Mouse (Mus musculus): ENCODE measurements around the gene Zfp639. TPM values are rescaled to one million over a fixed set of nuclear protein-coding genes. Genes with fewer than 3 reads are reported as not detected.

Gene Zfp639
- polyA plus RNA-seq, 1 experiment = 49.8 TPM

- Histone ChIP-seq H3K36me3 (ENCODE audit: control insufficient read depth, insufficient read depth, low read length, poor library complexity, severe bottlenecking) (no peaks in the 10 kb centered on the region), H3K27ac (ENCODE audit: insufficient read depth, low read length) (no peak overlapping the region), H3K9ac (ENCODE audit: low read depth, poor library complexity, severe bottlenecking) (no peak overlapping the region), H3K27me3 (ENCODE audit: control insufficient read depth, insufficient read depth, low read length, poor library complexity, severe bottlenecking) (no peaks in the 10 kb centered on the region), H3K4me1 (ENCODE audit: control insufficient read depth, insufficient read depth, low read length) (no peaks in the 10 kb centered on the region), H3K9me3 (replicated peaks; ENCODE audit: control insufficient read depth, insufficient read depth, low read length, poor library complexity, severe bottlenecking) (no peaks in the 10 kb centered on the region), H3K4me3 (ENCODE audit: low read depth, low read length) (no peak overlapping the region)
- TF ChIP-seq POLR2A (IDR thresholded peaks at IDR 0.05; ENCODE audit: insufficient read depth, low read length) (no peak), EP300 (IDR thresholded peaks at IDR 0.05; ENCODE audit: insufficient read depth, low read depth, low read length) (no peak), CTCF (IDR thresholded peaks at IDR 0.05; ENCODE audit: low read depth, low read length) (no peak)
These were observed 19.8 kb upstream of the Zfp639 start for GRCm38 (mm10) chr3:32490076-32490927.

- no peaks in the 10 kb centered on the region for H3K4me1 ChIP-seq (ENCODE audit: control insufficient read depth, insufficient read depth, low read length)
- H3K36me3 ChIP-seq (ENCODE audit: control insufficient read depth, insufficient read depth, low read length, poor library complexity, severe bottlenecking) = no peaks in the 10 kb centered on the region
- H3K9ac ChIP-seq (ENCODE audit: low read depth, poor library complexity, severe bottlenecking) = no peak overlapping the region
- no peaks in the 10 kb centered on the region for H3K9me3 ChIP-seq (replicated peaks; ENCODE audit: control insufficient read depth, insufficient read depth, low read length, poor library complexity, severe bottlenecking)
- H3K27ac ChIP-seq (ENCODE audit: insufficient read depth, low read length) = no peak overlapping the region
- no peak overlapping the region for H3K4me3 ChIP-seq (ENCODE audit: low read depth, low read length)
- no peaks in the 10 kb centered on the region for H3K27me3 ChIP-seq (ENCODE audit: control insufficient read depth, insufficient read depth, low read length, poor library complexity, severe bottlenecking)
- TF ChIP-seq CTCF (IDR thresholded peaks at IDR 0.05; ENCODE audit: low read depth, low read length) = no peak
- no peak for TF ChIP-seq POLR2A (IDR thresholded peaks at IDR 0.05; ENCODE audit: insufficient read depth, low read length)
- no peak for TF ChIP-seq EP300 (IDR thresholded peaks at IDR 0.05; ENCODE audit: insufficient read depth, low read depth, low read length)
These were observed 19.1 kb upstream of the Zfp639 start for GRCm38 (mm10) chr3:32490928-32491315.

GRCm38 (mm10) chr3:32492097-32493090, 17.7 kb upstream of the Zfp639 start, which contains the start of gene Kcnmb3:
Gene Kcnmb3, minus strand, starts transcription at chr3:32492231.
- Histone ChIP-seq H3K9ac (ENCODE audit: low read depth, poor library complexity, severe bottlenecking) (no peak within 1 kb of the TSS), H3K4me3 (ENCODE audit: low read depth, low read length) (no peak within 1 kb of the TSS)

GRCm38 (mm10) chr3:32494387-32495087, 15.5 kb upstream of the Zfp639 start:
- Histone ChIP-seq H3K36me3 (ENCODE audit: control insufficient read depth, insufficient read depth, low read length, poor library complexity, severe bottlenecking) (no peaks in the 10 kb centered on the region), H3K4me1 (ENCODE audit: control insufficient read depth, insufficient read depth, low read length) (no peaks in the 10 kb centered on the region), H3K9me3 (replicated peaks; ENCODE audit: control insufficient read depth, insufficient read depth, low read length, poor library complexity, severe bottlenecking) (no peaks in the 10 kb centered on the region), H3K9ac (ENCODE audit: low read depth, poor library complexity, severe bottlenecking) (no peak overlapping the region), H3K27ac (ENCODE audit: insufficient read depth, low read length) (no peak overlapping the region), H3K4me3 (ENCODE audit: low read depth, low read length) (no peak overlapping the region), H3K27me3 (ENCODE audit: control insufficient read depth, insufficient read depth, low read length, poor library complexity, severe bottlenecking) (no peaks in the 10 kb centered on the region)
- TF ChIP-seq CTCF (IDR thresholded peaks at IDR 0.05; ENCODE audit: low read depth, low read length) = no peak
- TF ChIP-seq POLR2A (IDR thresholded peaks at IDR 0.05; ENCODE audit: insufficient read depth, low read length) = no peak
- no peak for TF ChIP-seq EP300 (IDR thresholded peaks at IDR 0.05; ENCODE audit: insufficient read depth, low read depth, low read length)

More at GRCm38 (mm10) chr3:32492097-32493090, 17.7 kb upstream of the Zfp639 start, which contains the start of gene Kcnmb3:
- no peaks in the 10 kb centered on the region for H3K9me3 ChIP-seq (replicated peaks; ENCODE audit: control insufficient read depth, insufficient read depth, low read length, poor library complexity, severe bottlenecking)
- no peaks in the 10 kb centered on the region for H3K36me3 ChIP-seq (ENCODE audit: control insufficient read depth, insufficient read depth, low read length, poor library complexity, severe bottlenecking)
- H3K27ac ChIP-seq (ENCODE audit: insufficient read depth, low read length) = no peak within 1 kb of the TSS
- H3K27me3 ChIP-seq (ENCODE audit: control insufficient read depth, insufficient read depth, low read length, poor library complexity, severe bottlenecking) = no peaks in the 10 kb centered on the region
- H3K4me1 ChIP-seq (ENCODE audit: control insufficient read depth, insufficient read depth, low read length) = no peaks in the 10 kb centered on the region
- TF ChIP-seq EP300 (IDR thresholded peaks at IDR 0.05; ENCODE audit: insufficient read depth, low read depth, low read length) (no peak), CTCF (IDR thresholded peaks at IDR 0.05; ENCODE audit: low read depth, low read length) (no peak), POLR2A (IDR thresholded peaks at IDR 0.05; ENCODE audit: insufficient read depth, low read length) (no peak)

- Histone ChIP-seq H3K27me3 (ENCODE audit: control insufficient read depth, insufficient read depth, low read length, poor library complexity, severe bottlenecking) (no peaks in the 10 kb centered on the region), H3K9ac (ENCODE audit: low read depth, poor library complexity, severe bottlenecking) (no peak overlapping the region), H3K9me3 (replicated peaks; ENCODE audit: control insufficient read depth, insufficient read depth, low read length, poor library complexity, severe bottlenecking) (no peaks in the 10 kb centered on the region), H3K27ac (ENCODE audit: insufficient read depth, low read length) (no peak overlapping the region), H3K4me1 (ENCODE audit: control insufficient read depth, insufficient read depth, low read length) (no peaks in the 10 kb centered on the region), H3K4me3 (ENCODE audit: low read depth, low read length) (no peak overlapping the region), H3K36me3 (ENCODE audit: control insufficient read depth, insufficient read depth, low read length, poor library complexity, severe bottlenecking) (no peaks in the 10 kb centered on the region)
- TF ChIP-seq POLR2A (IDR thresholded peaks at IDR 0.05; ENCODE audit: insufficient read depth, low read length) = no peak
- TF ChIP-seq EP300 (IDR thresholded peaks at IDR 0.05; ENCODE audit: insufficient read depth, low read depth, low read length) = no peak
These were observed 14.8 kb upstream of the Zfp639 start for GRCm38 (mm10) chr3:32495088-32495770.

Data from ES-Bruce4 (cell line).